Mouse (Mus musculus) lung, adult 2 months (tissue): ENCODE measurements around the gene Ccdc30.

Experiments used
- CTCF ChIP-seq: fragments of 200-500 bp; IDR thresholded peaks from 2 replicates; pipeline ENCODE4 v1.5.1; 2011; ENCODE audit warnings: mild to moderate bottlenecking, low read length, control low read depth; ENCODE audit not compliant: insufficient read depth
- POLR2A ChIP-seq: fragments of 200-500 bp; IDR thresholded peaks from 2 replicates; pipeline ENCODE4 v1.6.1; 2011; ENCODE audit warnings: low read depth, mild to moderate bottlenecking, control low read depth, low read length, borderline replicate concordance; ENCODE audit errors: extremely low read depth

DNA sequence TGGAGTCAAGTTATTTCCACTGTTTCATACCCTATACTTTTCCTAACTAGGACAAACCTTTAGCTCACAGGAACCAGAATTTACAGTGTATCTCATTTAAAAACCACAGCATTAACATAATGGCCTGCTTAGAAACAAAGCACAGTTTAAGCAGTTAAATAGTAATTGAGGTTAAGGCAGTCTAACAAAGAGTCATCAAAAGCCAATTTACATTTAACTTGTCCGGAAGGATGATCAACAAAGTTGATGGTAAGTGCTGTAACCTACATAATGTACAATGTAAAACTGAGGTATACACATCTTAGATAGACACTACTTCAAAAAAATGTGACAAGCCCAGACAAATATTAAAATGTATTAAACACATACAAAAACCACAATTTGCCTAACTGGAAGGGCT is 123.4 kb downstream of the Ccdc30 start:
- no peak for TF ChIP-seq POLR2A
- no peak for TF ChIP-seq CTCF
